Mouse (Mus musculus): ENCODE data around the gene Ctnnd2.

The Ctnnd2 gene

GRCm38 (mm10) chr15:30268822-30269221 lies 96.4 kb downstream of the Ctnnd2 start:
- no peak for DNase-seq (ENCODE audit: low spot score)

DNA sequence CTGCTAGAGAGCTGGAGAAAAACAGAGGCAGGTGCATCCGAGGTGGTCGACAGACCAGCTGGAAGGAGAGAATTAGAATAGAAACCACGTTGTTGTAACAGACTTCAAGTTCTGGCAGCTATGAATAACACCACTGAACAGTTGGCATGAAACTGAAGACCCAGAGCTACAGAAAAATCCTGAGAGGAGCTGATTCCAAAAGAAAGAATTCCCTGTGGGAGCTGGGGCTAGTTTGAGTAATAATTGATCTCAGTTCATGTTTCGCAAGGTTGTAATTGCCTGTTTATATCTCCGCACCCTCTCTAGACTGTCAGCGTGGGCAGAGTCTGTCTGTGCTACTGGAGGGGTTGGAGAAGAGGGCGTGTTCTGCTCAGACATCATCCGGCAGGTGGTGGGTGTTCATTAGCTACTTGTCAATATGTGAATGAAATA lies 98.8 kb downstream of the Ctnnd2 start:
- DNase-seq (ENCODE audit: low spot score): no peak

DNA sequence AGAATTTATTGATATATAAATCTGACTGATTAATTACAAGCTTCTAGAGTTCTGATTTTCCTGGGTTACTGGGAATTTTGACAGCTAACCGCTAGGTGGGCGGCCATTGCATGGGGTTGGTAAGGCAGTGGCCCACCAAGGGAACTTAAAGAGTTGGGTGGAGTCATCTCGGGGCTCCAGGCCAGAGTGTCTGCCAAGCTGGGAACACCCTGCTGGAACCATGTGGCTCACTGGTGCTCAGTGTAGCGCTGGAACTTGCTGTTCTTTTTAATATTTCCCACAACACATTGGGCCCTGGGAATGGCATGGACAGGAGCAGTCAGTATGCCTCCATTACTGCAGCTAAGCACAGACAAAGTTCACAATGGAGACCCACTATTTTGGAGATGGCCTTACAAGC lies 99.9 kb downstream of the Ctnnd2 start:
- DNase-seq (ENCODE audit: low spot score): no peak

DNA sequence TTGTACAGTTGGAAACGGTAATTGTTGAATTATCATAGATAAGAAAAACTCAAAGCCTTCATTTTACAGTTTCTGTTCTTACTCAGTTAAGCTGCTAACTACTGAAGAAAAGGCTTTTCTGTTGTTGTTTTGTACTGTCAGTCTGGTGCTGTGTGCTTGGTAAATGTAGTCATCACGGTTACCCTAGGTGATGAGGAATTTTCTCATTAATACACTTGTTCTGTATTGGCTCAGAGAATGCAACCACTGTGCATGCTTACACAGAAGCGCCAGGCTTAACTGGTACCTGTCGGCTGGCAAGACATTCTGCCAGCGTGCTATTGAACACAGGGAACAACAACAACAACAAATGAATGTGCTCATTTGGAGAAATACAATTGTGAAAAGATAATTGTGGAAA lies 103.3 kb downstream of the Ctnnd2 start:
- DNase-seq (ENCODE audit: low spot score): no peak

- DNase-seq (ENCODE audit: low spot score): no peak
Observed at GRCm38 (mm10) chr15:30276691-30277090, 104.3 kb downstream of the Ctnnd2 start.

- no peak for DNase-seq (ENCODE audit: low spot score)
Observed at GRCm38 (mm10) chr15:30278610-30279009, 106.2 kb downstream of the Ctnnd2 start.

- no peak for DNase-seq (ENCODE audit: low spot score)
Observed at GRCm38 (mm10) chr15:30285572-30286244, 113.3 kb downstream of the Ctnnd2 start.

GRCm38 (mm10) chr15:30286245-30286642 lies 113.9 kb downstream of the Ctnnd2 start:
- no peak for DNase-seq (ENCODE audit: low spot score)

GRCm38 (mm10) chr15:30302824-30303223 lies 130.4 kb downstream of the Ctnnd2 start:
- DNase-seq (ENCODE audit: low spot score): no peak

DNA sequence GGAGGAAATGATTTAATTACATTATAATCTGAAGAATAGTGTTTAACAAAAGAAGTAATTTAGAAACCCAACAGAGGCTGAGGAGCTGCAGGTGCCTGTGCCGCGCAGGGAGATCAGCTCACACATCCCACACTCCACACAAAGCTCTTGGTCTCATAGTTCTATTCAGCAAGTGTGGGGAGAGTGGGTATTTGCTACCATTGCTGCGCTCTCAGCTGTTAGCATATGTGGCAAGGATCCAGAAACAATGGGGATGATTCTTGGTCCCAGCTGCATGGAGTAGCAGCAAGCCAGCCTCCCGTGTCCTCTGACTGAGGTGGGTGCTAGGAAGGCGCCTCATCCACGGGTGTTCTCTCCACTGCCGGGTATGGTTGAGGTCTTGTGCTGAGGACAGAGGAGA lies 134.0 kb downstream of the Ctnnd2 start:
- no peak for DNase-seq (ENCODE audit: low spot score)

DNA sequence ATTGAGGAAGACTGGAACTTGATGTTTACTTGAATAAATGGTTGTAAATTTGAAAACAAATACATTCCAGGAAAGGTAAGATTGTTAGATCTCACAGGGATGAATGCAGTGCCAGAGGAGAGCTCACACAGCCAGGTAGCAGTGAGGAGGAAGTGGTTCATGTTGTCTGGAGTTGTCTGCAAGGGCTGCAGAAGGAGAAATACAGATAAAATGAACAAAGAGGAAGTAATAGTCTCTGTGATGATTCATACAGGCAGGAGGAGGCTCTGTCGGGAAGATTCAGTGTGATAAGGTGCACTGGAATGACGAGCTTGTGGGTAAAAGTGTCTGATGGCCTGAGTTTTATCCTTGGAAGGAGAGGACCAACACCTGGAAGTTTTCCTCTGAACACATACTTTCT lies 150.2 kb downstream of the Ctnnd2 start:
- no peak for DNase-seq (ENCODE audit: low spot score)

DNA sequence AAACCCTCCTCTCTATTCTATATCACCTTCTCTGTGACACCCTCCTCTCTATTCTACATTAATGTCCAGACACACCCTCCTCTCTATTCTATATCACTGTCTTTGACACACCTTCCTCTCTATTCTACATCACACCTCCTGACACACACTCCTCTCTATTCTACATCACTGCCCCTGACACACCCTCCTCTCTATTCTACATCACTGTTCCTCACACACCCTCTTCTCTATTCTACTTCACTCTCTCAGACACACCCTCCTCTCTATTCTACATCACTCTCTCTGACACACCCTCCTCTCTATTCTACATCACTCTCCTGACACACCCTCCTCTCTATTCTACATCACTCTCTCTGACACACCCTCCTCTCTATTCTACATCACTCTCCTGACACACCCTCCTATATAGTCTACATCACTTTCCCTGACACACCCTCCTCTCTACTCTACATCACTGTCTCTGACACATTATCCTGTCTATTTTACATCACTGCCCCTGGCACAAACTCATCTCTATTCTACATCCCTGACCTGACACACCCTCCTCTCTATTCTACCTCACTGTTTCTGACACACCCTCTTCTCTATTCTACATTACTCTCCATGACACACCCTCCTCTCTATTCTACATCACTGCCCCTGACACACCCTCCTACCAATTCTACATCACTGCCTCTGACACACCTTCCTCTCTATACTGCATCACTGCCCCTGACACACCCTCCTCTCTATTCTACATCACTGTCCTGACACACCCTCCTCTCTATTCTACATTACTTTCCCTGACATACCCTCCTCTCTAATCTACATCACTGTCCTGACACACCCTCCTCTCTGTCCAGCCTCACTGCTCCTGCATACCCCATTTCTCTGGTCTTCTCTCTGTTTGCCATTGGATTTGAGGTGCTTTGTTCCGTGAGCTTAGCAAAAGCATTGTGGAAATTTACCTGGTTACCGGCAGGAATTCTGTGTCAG lies 161.2 kb downstream of the Ctnnd2 start:
- no peak for DNase-seq (ENCODE audit: low spot score)

DNA sequence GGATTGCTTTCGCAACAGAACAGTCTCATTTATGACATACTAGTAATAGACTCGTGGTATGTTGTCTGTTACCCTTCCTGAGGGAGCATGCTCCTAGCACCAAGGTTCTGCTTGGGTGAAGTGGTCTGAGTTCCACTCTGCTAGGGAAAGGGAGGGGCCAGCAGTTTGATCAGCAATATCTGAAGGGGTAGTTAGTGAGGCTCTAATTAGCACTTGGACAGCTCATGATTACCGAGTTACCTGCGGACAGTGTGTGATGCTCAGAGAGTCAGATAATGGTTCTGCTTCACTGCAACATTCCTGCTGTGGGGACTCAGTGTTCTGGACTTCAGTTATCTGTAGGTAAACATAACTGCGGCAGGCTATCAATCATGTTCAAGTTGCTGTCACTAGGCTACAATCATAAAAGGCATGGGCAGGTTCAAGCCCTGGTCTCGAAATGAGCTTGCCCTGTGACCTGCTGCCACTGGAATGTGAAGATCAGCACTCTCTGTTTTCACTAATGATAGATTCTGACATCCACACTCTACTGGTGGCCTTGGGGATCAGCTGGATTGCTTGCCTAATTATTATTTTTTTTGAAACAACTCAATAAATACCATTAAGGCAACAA lies 166.3 kb downstream of the Ctnnd2 start:
- no peak for DNase-seq (ENCODE audit: low spot score)

DNA sequence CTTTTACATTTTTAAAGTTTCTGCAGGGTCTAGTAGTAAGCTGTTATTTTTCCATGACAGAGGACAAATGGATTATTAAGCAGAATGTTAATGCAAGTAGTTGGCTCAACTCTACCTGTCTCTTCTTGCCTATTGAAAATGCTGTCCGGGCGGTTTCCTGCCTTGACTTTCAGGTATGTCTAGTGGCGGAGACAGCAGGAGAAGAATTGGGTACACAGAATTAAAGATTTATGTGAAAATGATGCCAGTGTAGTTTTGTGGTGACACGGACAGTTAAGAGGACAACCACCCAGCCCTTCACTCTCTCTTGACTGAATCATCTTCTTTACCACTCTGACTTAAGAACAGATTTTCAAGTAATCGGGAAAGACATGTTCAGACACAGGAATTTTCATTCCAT lies 173.4 kb downstream of the Ctnnd2 start:
- DNase-seq (ENCODE audit: low spot score): no peak

- DNase-seq (ENCODE audit: low spot score): no peak
Observed at GRCm38 (mm10) chr15:30364491-30364890, 192.1 kb downstream of the Ctnnd2 start.

DNA sequence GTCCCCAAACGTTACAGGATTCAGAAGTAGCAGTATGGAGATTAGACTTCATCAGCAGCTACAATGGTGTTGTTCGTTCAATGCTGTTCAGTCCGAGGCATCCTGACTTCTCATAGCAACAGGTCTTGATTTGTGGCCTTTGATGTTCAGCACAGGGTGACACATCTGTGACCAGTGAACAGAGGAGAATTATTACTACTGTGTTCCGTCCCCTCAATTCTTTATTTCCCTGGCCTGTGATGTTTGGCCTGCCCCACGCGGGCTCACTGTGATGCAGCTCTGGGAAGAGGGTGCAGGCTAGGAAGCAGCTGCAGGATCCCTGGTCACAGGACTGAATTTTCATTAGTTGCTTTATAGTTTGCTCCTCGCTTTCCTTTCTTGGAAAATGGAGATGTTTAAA lies 197.6 kb downstream of the Ctnnd2 start:
- DNase-seq (ENCODE audit: low spot score): no peak

- DNase-seq (ENCODE audit: low spot score): no peak
Observed at GRCm38 (mm10) chr15:30371151-30371550, 198.8 kb downstream of the Ctnnd2 start.

DNA sequence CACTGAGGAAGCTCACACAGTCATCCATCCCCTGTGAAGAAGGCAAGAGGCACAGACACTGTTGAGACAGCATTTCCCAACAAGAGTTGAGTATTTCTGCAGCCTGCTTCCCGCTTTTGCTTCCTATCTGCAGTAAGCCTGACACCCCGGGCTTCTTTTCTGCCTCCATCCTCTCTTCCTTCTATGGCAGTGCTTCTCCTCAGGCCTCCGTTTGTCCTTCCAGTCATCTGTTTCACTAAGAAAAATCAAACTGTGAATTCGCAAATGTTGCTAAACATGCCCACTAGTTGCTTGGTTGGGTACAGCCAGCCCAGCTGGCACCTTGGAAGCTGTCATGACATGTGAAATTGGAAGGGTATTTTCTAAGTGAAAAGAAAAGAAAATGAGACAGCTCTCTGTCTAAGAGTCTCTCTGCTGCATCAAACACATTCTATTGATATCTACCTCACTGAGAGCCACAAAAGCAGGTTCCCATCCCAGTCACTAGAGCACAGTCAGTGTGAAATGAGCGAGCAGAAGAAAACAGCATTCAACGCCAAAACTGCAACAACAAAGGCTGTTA lies 201.3 kb downstream of the Ctnnd2 start:
- no peak for DNase-seq (ENCODE audit: low spot score)

DNA sequence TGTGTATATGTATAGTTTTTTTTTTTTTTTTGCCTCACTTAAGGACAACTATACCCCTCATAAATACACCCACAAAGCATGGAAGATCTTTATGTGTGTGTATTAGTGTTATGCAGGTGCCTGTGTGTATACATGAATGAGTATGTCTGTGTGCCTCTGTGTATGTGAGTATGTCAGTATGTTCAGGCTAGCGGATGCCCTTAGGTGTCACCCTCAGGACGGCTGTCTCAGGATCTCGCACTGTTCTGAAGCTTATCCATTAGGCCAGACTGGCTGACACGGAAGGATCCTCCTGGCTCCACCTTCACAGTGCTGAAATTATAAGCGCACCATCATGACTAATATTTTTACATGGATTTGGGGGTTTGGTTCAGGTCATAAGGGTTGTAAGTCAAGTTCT lies 202.5 kb downstream of the Ctnnd2 start:
- no peak for DNase-seq (ENCODE audit: low spot score)

- no peak for DNase-seq (ENCODE audit: low spot score)
Observed at GRCm38 (mm10) chr15:30383075-30383842, 210.9 kb downstream of the Ctnnd2 start.

- DNase-seq (ENCODE audit: low spot score): no peak
Observed at GRCm38 (mm10) chr15:30384386-30384785, 212.0 kb downstream of the Ctnnd2 start.

DNA sequence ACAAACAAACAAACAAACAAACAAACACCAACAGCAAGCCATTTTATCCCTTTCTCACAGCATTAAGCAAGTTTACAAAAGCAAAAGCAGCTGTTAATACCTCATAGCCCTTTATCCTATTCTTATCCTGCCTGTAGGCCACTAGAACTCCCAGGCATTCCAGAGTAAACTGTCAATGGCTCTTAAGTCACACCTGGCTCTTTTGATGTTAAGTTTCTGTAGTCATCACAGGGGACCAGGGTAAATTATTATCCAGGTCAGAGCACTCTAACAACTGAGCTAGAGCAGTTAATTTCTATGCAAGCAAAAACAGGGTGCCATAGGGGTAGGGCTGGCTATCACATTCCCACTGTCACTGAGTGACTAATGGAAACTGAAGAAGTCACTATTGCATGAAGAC lies 214.1 kb downstream of the Ctnnd2 start:
- DNase-seq (ENCODE audit: low spot score): no peak
